Mouse (Mus musculus) stomach, postnatal 0 days (tissue): Measurements from ENCODE around the gene Tmem150c. TPM values are rescaled to one million over a fixed set of nuclear protein-coding genes. Genes with fewer than 3 reads are reported as not detected.

ENCODE experiments used
- ATAC-seq: fragments of 200-750 bp; cut with Nextera tagmentation; 2 replicates; pipeline ENCODE4 v1.8.0; 2017; ENCODE audit not compliant: low FRiP score, low TSS enrichment
- DNase-seq: peaks from one replicate; pipeline ENCODE4 v3.0.0-alpha.2; 2016; ENCODE audit warnings: low spot score
- H3K27ac ChIP-seq: fragments of 300-500 bp; sonication (generic); replicated peaks from 2 replicates; pipeline ENCODE4 v1.5.1; 2014; ENCODE audit warnings: mild to moderate bottlenecking, control low read depth
- H3K27me3 ChIP-seq: fragments of 300-500 bp; sonication (generic); 2 replicates; pipeline ENCODE4 v1.6.1; 2014; ENCODE audit warnings: low read length; ENCODE audit not compliant: control insufficient read depth, insufficient read depth
- H3K36me3 ChIP-seq: fragments of 300-500 bp; sonication (generic); 2 replicates; pipeline ENCODE4 v1.6.1; 2014; ENCODE audit warnings: low read length, mixed read lengths; ENCODE audit not compliant: control insufficient read depth, insufficient read depth
- H3K4me1 ChIP-seq: fragments of 300-500 bp; sonication (generic); replicated peaks from 2 replicates; pipeline ENCODE4 v1.6.1; 2014; ENCODE audit warnings: antibody characterized with exemption; ENCODE audit not compliant: control insufficient read depth, insufficient read depth
- H3K4me2 ChIP-seq: fragments of 300-500 bp; sonication (generic); replicated peaks from 2 replicates; pipeline ENCODE4 v1.6.1; 2014; ENCODE audit warnings: low read depth, mild to moderate bottlenecking, control low read depth, moderate library complexity
- H3K4me3 ChIP-seq: fragments of 300-500 bp; sonication (generic); 2 replicates; pipeline ENCODE4 v1.5.1; 2014; ENCODE audit warnings: low read depth, low read length, control low read depth
- H3K9ac ChIP-seq: fragments of 300-500 bp; sonication (generic); 2 replicates; pipeline ENCODE4 v1.6.1; 2014; ENCODE audit warnings: mild to moderate bottlenecking, low read length, control low read depth, mixed read lengths
- H3K9me3 ChIP-seq: fragments of 300-500 bp; sonication (generic); 2 replicates; pipeline ENCODE4 v1.6.1; 2016; ENCODE audit warnings: low read length; ENCODE audit not compliant: control insufficient read depth
- CTCF ChIP-seq: IDR thresholded peaks from 2 replicates; pipeline ENCODE4 v1.5.1; 2016; ENCODE audit warnings: antibody characterized with exemption, low read depth, mild to moderate bottlenecking, moderate library complexity
- EP300 ChIP-seq: optimal IDR thresholded peaks from 2 replicates; pipeline ENCODE3; 2016; ENCODE audit warnings: antibody characterized with exemption
- WGBS: fragments of 180-500 bp; shearing (Covaris S2); extraction: QIAGEN DNeasy Blood & Tissue Kit; methylation state at CpG from one replicate; pipeline ENCODE4 v1.1.7; 2014; 5-methylcytosine and 5-hydroxymethylcytosine counted together
- polyA plus RNA-seq: library from polyadenylated mRNA; unstranded; fragments of >200 nt; fragmentation: Nextera tagmentation; extraction: Ambion mirVana; gene quantifications from 2 replicates; pipeline ENCODE4 v1.2.1, GENCODE M21; 2015

Gene Tmem150c
- polyA plus RNA-seq, 1 experiment from 2014 or later = 2.4 TPM

- H3K27ac ChIP-seq = no peak overlapping the region
- 70% methylated on average over 7 of the region's 7 CpGs for WGBS
- no peaks in the 10 kb centered on the region for H3K9me3 ChIP-seq
- ATAC-seq = no peak
- no peaks in the 10 kb centered on the region for H3K36me3 ChIP-seq
- H3K4me1 ChIP-seq = no peaks in the 10 kb centered on the region
- no peak overlapping the region for H3K9ac ChIP-seq
- H3K4me3 ChIP-seq = no peak overlapping the region
- no peaks in the 10 kb centered on the region; the same call in 1 of the 2 replicates for H3K27me3 ChIP-seq
- TF ChIP-seq CTCF = no peak
- TF ChIP-seq EP300 = no peak
- H3K4me2 ChIP-seq = no peak overlapping the region
- DNase-seq = no peak
Observed at GRCm38 (mm10) chr5:100199092-100199853, 39.7 kb upstream of the Tmem150c start.

DNA sequence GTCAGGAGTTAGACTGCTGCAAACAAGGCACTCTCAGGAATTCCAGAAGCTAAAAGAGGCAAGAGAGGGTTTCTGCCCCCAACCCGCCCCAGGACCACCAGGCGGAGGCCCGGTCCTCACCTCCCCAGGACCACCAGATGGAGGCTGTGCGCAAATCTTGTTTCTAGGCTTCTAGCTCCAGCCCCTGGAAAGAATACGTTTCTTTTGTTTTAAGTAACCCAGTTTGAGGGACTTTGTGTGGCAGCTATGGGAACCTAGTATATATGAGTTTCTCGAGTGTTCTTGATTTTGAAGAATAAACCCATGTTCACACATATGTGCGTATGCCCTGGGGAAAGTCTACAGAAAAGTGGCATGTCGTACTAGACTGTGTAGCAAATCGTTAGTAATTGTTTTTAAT is 37.9 kb upstream of the Tmem150c start:
- H3K9ac ChIP-seq = no peak overlapping the region
- TF ChIP-seq EP300 = no peak
- TF ChIP-seq CTCF = no peak
- ATAC-seq (no peak), DNase-seq (no peak)
- H3K27ac ChIP-seq = no peak overlapping the region
- H3K4me3 ChIP-seq = no peak overlapping the region
- H3K9me3 ChIP-seq = no peaks in the 10 kb centered on the region
- H3K4me1 ChIP-seq = no peaks in the 10 kb centered on the region
- H3K27me3 ChIP-seq = no peaks in the 10 kb centered on the region; the same call in 1 of the 2 replicates
- H3K4me2 ChIP-seq = no peak overlapping the region
- no peaks in the 10 kb centered on the region for H3K36me3 ChIP-seq
- 66% methylated on average over 9 of the region's 9 CpGs for WGBS

DNA sequence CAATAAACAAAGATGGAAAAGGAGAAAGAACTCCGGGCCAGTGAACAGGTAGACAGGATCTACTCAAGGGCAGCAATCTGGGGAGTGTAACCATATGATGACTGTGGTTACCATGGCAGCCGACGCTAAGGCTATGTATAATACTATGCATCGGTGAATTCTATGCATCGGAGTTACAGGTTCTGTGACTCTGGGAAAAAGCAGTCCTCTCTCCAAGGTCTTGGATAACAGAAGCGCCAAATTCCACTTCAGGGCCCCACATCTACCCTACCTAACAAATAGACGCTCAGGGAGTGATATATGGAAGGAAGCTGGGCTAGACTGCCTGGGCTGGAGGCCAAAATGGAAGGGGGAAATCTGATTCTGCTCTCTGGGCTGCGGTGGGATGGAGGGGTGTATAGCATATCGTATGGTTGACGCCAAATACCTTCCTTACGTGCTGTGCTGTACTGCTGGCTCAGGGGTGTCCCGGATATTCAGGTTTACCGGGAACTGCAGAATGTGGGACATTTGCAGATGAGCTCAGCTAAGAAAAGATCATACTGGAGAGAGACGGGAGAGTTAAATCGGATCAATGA is 37.3 kb upstream of the Tmem150c start:
- TF ChIP-seq EP300 = no peak
- no peak for TF ChIP-seq CTCF
- H3K4me2 ChIP-seq = no peak overlapping the region
- no peak overlapping the region for H3K9ac ChIP-seq
- ATAC-seq (no peak), DNase-seq (no peak)
- H3K27me3 ChIP-seq = no peaks in the 10 kb centered on the region; the same call in 1 of the 2 replicates
- H3K36me3 ChIP-seq = no peaks in the 10 kb centered on the region
- H3K27ac ChIP-seq = no peak overlapping the region
- H3K4me1 ChIP-seq = no peaks in the 10 kb centered on the region
- 21% methylated on average over 15 of the region's 15 CpGs for WGBS
- no peaks in the 10 kb centered on the region for H3K9me3 ChIP-seq
- no peak overlapping the region for H3K4me3 ChIP-seq

- ATAC-seq (no peak), DNase-seq (no peak)
- Histone ChIP-seq H3K36me3 (no peaks in the 10 kb centered on the region), H3K4me2 (no peak overlapping the region), H3K27ac (no peak overlapping the region), H3K4me1 (no peaks in the 10 kb centered on the region), H3K9me3 (no peaks in the 10 kb centered on the region), H3K27me3 (no peaks in the 10 kb centered on the region; the same call in 1 of the 2 replicates), H3K4me3 (no peak overlapping the region), H3K9ac (no peak overlapping the region)
- WGBS = 38% methylated on average over 9 of the region's 9 CpGs
- TF ChIP-seq EP300 (no peak), CTCF (no peak)
Observed at GRCm38 (mm10) chr5:100196397-100196796, 36.8 kb upstream of the Tmem150c start.

GRCm38 (mm10) chr5:100191438-100192190 is 32.0 kb upstream of the Tmem150c start:
- no peaks in the 10 kb centered on the region for H3K36me3 ChIP-seq
- 86% methylated on average over 14 of the region's 14 CpGs for WGBS
- H3K27ac ChIP-seq = no peak overlapping the region
- H3K27me3 ChIP-seq = no peaks in the 10 kb centered on the region
- TF ChIP-seq EP300 (no peak), CTCF (no peak)
- no peak overlapping the region for H3K4me2 ChIP-seq
- no peak overlapping the region for H3K4me3 ChIP-seq
- no peak overlapping the region for H3K9ac ChIP-seq
- DNase-seq (no peak), ATAC-seq (peak; percentile 76; the same call in 1 of the 2 replicates)
- no peaks in the 10 kb centered on the region for H3K9me3 ChIP-seq
- no peaks in the 10 kb centered on the region for H3K4me1 ChIP-seq
